Mouse (Mus musculus) neural tube, embryonic 12.5 days (tissue): ENCODE data around the gene Plbd2. TPM values are rescaled to one million over a fixed set of nuclear protein-coding genes. Genes with fewer than 3 reads are reported as not detected.

ENCODE experiments used
- polyA plus RNA-seq: library from polyadenylated mRNA; unstranded; fragments of >200 nt; fragmentation: Nextera tagmentation; extraction: Ambion mirVana; gene quantifications from 2 replicates; pipeline ENCODE4 v1.2.1, GENCODE M21; 2016

Plbd2 gene
- polyA plus RNA-seq, 1 experiment from 2014 or later, result 46.2 TPM

Other genes with a start within 250 kb of the Plbd2 start
- gene Lhx5, start 71.9 kb downstream of the Plbd2 start, polyA plus RNA-seq, result 64.9 and 70.8 TPM in 2 replicates
- gene Sdsl, start 30.8 kb downstream of the Plbd2 start, polyA plus RNA-seq, result 7.0 TPM in 2 replicates
- gene Sds, start 27.1 kb downstream of the Plbd2 start, polyA plus RNA-seq, result not detected in 2 replicates
- gene Slc8b1, start 7.5 kb upstream of the Plbd2 start, polyA plus RNA-seq, result 5.6 and 6.9 TPM in 2 replicates
- gene Tpcn1, start 85.0 kb upstream of the Plbd2 start, polyA plus RNA-seq, result 19.4 and 21.7 TPM in 2 replicates
- gene Iqcd, start 85.4 kb upstream of the Plbd2 start, polyA plus RNA-seq, result 0.70 and 0.93 TPM in 2 replicates
- gene Rita1, start 109.0 kb upstream of the Plbd2 start, polyA plus RNA-seq, result 19.1 and 20.1 TPM in 2 replicates
- 57.8 and 58.3 TPM in 2 replicates for gene Ddx54, start 109.1 kb upstream of the Plbd2 start, polyA plus RNA-seq
- gene Cfap73, start 130.6 kb upstream of the Plbd2 start, polyA plus RNA-seq, result not detected in 2 replicates
- 0.15 and 0.33 TPM in 2 replicates for gene Rasal1, start 145.2 kb upstream of the Plbd2 start, polyA plus RNA-seq
- 27.0 and 29.1 TPM in 2 replicates for gene Dtx1, start 208.3 kb upstream of the Plbd2 start, polyA plus RNA-seq
- gene Oas2, start 246.2 kb upstream of the Plbd2 start, polyA plus RNA-seq, result 0.09 and 0.19 TPM in 2 replicates